Mouse (Mus musculus): ENCODE data around the gene Rbm8a.

DNA sequence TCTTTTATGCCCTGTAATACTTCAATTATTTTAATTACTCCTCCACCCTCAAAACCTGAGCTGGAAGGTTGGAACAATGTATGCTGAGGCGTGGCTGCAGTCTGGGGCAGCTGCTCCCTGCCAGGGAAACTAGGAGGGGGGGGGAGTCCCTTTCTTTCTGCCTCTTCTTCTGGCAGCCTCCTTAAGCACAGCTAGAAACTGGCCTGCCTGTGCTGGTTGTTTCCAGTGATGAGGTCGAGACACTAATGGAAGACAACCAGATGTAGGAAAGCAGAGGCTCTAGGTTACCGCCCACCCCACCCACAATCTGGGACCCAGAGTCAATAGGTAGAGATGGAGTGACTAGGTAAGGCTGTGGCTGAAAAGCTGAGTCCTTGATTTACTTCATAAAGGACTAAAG lies 46.0 kb downstream of the Rbm8a start:
- TF ChIP-seq CTCF (IDR thresholded peaks at IDR 0.05) (no peak), POLR2A (IDR thresholded peaks at IDR 0.05; ENCODE audit: insufficient read depth, low read depth, low read length) (no peak), EP300 (IDR thresholded peaks at IDR 0.05; ENCODE audit: insufficient read depth, low read depth, low read length) (no peak)

All from heart, adult 2 months (tissue).